Mouse (Mus musculus): ENCODE data around the gene Omt2b. TPM values are rescaled to one million over a fixed set of nuclear protein-coding genes. Genes with fewer than 3 reads are reported as not detected.

Omt2b gene
- total RNA-seq, 2 experiments from 2014 or later: not detected

GRCm38 (mm10) chr9:78378113-78378785 lies 50.9 kb downstream of the Omt2b start, which contains the start of gene Ooep:
Ooep (minus strand) TSS chr9:78378725.
- DNase-seq (ENCODE audit: low spot score in 2 of 2): no peak

Other genes starting within 250 kb of the Omt2b start
- gene Fbxo9, start 218.5 kb upstream of the Omt2b start, total RNA-seq (2021): 100 to 1,000 TPM in 1 of 2 experiments, 10 to 100 TPM in 1; 70.8 to 108 TPM
- gene Ick, start 218.4 kb upstream of the Omt2b start, total RNA-seq (2021): 10 to 100 TPM; 15.2 to 16.7 TPM
- 10 to 100 TPM; 52.4 to 87.4 TPM for gene Gsta4, start 144.8 kb upstream of the Omt2b start, total RNA-seq (2021)
- not detected for gene Gsta1, start 96.9 kb upstream of the Omt2b start, total RNA-seq (2021)
- gene Gm3776, start 70.5 kb upstream of the Omt2b start, total RNA-seq (2021): not detected
- gene Gm10639, start 37.7 kb upstream of the Omt2b start, total RNA-seq (2021): under 1 TPM in 1 of 2 experiments, not detected in 1; 0.76 TPM
- gene Omt2a, start 12.8 kb upstream of the Omt2b start, total RNA-seq (2021): not detected
- 1 to 10 TPM in 1 of 2 experiments, under 1 TPM in 1; 0.42 to 9.7 TPM for gene Gsta2, start 28.2 kb downstream of the Omt2b start, total RNA-seq (2021)
- gene Dppa5a, start 40.6 kb downstream of the Omt2b start, total RNA-seq (2021): not detected
- not detected for gene Ooep, start 51.1 kb downstream of the Omt2b start, total RNA-seq (2021)
- gene Ddx43, start 68.2 kb downstream of the Omt2b start, total RNA-seq (2021): not detected
- under 1 TPM; 0.66 to 0.90 TPM for gene Cgas, start 115.6 kb downstream of the Omt2b start, total RNA-seq (2021)
- gene Mto1, start 120.6 kb downstream of the Omt2b start, total RNA-seq (2021): 10 to 100 TPM; 27.2 to 29.2 TPM
- not detected for gene Gm17324, start 121.2 kb downstream of the Omt2b start, total RNA-seq (2021)
- 1,000 to 10,000 TPM; 6,346 to 6,879 TPM for gene Eef1a1, start 161.6 kb downstream of the Omt2b start, total RNA-seq (2021)

Measured in adrenal gland, adult 18-20 months (tissue).